Mouse (Mus musculus): ENCODE data around the gene Magohb. TPM values are rescaled to one million over a fixed set of nuclear protein-coding genes. Genes with fewer than 3 reads are reported as not detected.
"Not testable (repeated sequence)": the region's sequence is repeated elsewhere in the genome, so short reads cannot be mapped to it uniquely, and the experiment has no call there.

The Magohb gene
- polyA plus RNA-seq, 1 experiment from 2014 or later: 54.5 TPM

GRCm38 (mm10) chr6:131304776-131305175, 11.7 kb upstream of the Magohb start:
- no peak overlapping the region for H3K9ac ChIP-seq (ENCODE audit: low read length)
- H3K4me2 ChIP-seq: no peak overlapping the region
- DNase-seq (ENCODE audit: low spot score, missing footprints): no peak
- H3K36me3 ChIP-seq (ENCODE audit: control insufficient read depth, insufficient read depth, low read length): no peaks in the 10 kb centered on the region
- H3K9me3 ChIP-seq (ENCODE audit: control insufficient read depth, low read length): no peaks in the 10 kb centered on the region
- no peak for ATAC-seq (ENCODE audit: low FRiP score)
- H3K4me1 ChIP-seq (ENCODE audit: control insufficient read depth, insufficient read depth, low read length): no peaks in the 10 kb centered on the region
- no peak overlapping the region for H3K27ac ChIP-seq (ENCODE audit: low read depth, low read length)
- WGBS: 67% methylated on average over 3 of the region's 3 CpGs
- H3K4me3 ChIP-seq (ENCODE audit: low read depth, low read length): no peak overlapping the region
- no peaks in the 10 kb centered on the region for H3K27me3 ChIP-seq (ENCODE audit: control insufficient read depth, insufficient read depth, low read length)

- Histone ChIP-seq H3K36me3 (ENCODE audit: control insufficient read depth, insufficient read depth, low read length) (no peaks in the 10 kb centered on the region), H3K27ac (ENCODE audit: low read depth, low read length) (no peak overlapping the region), H3K4me3 (ENCODE audit: low read depth, low read length) (no peak overlapping the region), H3K4me2 (no peak overlapping the region), H3K9ac (ENCODE audit: low read length) (no peak overlapping the region), H3K27me3 (ENCODE audit: control insufficient read depth, insufficient read depth, low read length) (no peaks in the 10 kb centered on the region), H3K9me3 (ENCODE audit: control insufficient read depth, low read length) (no peaks in the 10 kb centered on the region), H3K4me1 (ENCODE audit: control insufficient read depth, insufficient read depth, low read length) (no peaks in the 10 kb centered on the region)
- DNase-seq (ENCODE audit: low spot score, missing footprints): no peak
- ATAC-seq (ENCODE audit: low FRiP score): no peak
Measured at GRCm38 (mm10) chr6:131298531-131298930, 5.5 kb upstream of the Magohb start.

DNA sequence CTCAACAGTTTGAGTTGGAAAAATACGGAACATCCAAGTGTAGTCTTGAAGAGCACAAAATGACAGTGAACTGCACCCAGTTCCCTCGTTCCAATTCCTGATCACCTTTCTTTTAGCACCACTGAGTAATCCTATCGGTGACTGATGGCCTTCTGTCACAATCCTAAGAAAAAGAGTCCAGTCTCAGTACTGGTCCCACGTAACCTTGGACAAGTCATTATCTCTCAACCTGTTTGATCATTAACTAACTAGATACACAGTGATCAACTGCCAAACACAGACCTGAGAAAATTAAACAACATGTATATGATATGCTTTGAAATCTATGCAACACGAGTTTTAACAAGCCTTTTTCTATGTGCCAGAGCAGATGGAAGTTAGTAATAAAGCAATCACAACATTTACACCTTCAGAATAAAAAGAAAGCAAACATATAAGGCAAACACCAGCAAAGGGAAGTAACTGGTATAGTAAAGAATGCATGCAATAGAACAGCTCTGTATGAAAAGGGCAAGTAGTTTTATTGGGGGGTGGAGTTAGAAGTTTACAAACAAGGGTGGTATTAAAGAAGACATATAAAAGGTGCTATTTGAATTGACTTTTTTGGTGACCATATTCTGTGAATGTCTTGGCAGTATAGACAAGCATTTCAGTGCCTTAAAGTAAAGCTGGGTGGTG, 1.5 kb upstream of the Magohb start:
- ATAC-seq (ENCODE audit: low FRiP score): no peak
- no peak overlapping the region for H3K4me2 ChIP-seq
- no peaks in the 10 kb centered on the region for H3K27me3 ChIP-seq (ENCODE audit: control insufficient read depth, insufficient read depth, low read length)
- H3K36me3 ChIP-seq (ENCODE audit: control insufficient read depth, insufficient read depth, low read length): no peaks in the 10 kb centered on the region
- H3K9ac ChIP-seq (ENCODE audit: low read length): no peak overlapping the region
- no peak overlapping the region for H3K27ac ChIP-seq (ENCODE audit: low read depth, low read length)
- DNase-seq (ENCODE audit: low spot score, missing footprints): no peak
- H3K4me1 ChIP-seq (ENCODE audit: control insufficient read depth, insufficient read depth, low read length): no peaks in the 10 kb centered on the region; the same call in 1 of the 2 replicates
- H3K9me3 ChIP-seq (ENCODE audit: control insufficient read depth, low read length): no peaks in the 10 kb centered on the region
- H3K4me3 ChIP-seq (ENCODE audit: low read depth, low read length): no peak overlapping the region
- 89% methylated on average over 5 of the region's 5 CpGs for WGBS

- H3K4me3 ChIP-seq (ENCODE audit: low read depth, low read length): no peak overlapping the region
- no peak for DNase-seq (ENCODE audit: low spot score, missing footprints)
- no peak for ATAC-seq (ENCODE audit: low FRiP score)
- H3K9ac ChIP-seq (ENCODE audit: low read length): no peak overlapping the region
- no peaks in the 10 kb centered on the region for H3K36me3 ChIP-seq (ENCODE audit: control insufficient read depth, insufficient read depth, low read length)
- H3K4me2 ChIP-seq: no peak overlapping the region
- H3K4me1 ChIP-seq (ENCODE audit: control insufficient read depth, insufficient read depth, low read length): no peaks in the 10 kb centered on the region; the same call in 1 of the 2 replicates
- no peaks in the 10 kb centered on the region for H3K27me3 ChIP-seq (ENCODE audit: control insufficient read depth, insufficient read depth, low read length)
- no peaks in the 10 kb centered on the region for H3K9me3 ChIP-seq (ENCODE audit: control insufficient read depth, low read length)
- no peak overlapping the region for H3K27ac ChIP-seq (ENCODE audit: low read depth, low read length)
- WGBS: 89% methylated on average over 5 of the region's 5 CpGs
Measured at GRCm38 (mm10) chr6:131293916-131294315, 872 bp upstream of the Magohb start.

DNA sequence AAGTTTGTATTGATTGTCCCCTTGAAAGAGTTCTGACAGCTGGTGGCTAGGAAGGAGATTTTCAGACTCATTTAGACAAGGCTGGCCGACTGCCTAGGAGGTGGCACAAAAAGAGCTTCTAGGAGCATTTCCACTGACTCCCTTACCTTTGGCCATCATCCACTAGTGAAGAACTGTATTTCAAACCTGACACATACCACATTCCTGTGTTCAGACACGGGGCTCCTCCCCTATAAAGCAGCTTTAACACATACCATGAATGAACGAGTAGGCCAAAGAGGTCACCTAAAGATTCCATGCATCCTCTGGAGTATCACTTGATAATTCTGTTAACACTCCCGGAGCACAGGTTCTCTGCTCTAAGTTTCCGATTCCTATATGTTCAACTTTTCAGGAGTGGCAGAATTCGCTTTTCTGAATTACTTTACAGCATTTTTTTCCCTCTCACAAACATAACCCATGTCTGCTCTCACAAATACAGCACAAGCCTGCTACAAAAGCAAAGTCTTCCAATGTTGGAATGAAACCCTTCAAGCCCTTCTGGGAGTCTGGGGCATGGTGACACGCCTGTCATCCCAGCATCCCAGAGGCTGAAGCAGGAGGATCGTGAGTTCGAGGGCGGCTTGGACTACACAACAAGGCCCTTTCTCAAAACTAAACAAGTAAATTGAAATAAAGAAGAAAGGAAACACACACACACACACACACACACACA, 611 bp downstream of the Magohb start:
- Histone ChIP-seq H3K4me2 (peak overlapping the region; percentile 60), H3K9me3 (ENCODE audit: control insufficient read depth, low read length) (no peaks in the 10 kb centered on the region), H3K4me1 (ENCODE audit: control insufficient read depth, insufficient read depth, low read length) (no peaks in the 10 kb centered on the region; the same call in 1 of the 2 replicates), H3K27ac (ENCODE audit: low read depth, low read length) (no peak overlapping the region), H3K27me3 (ENCODE audit: control insufficient read depth, insufficient read depth, low read length) (no peaks in the 10 kb centered on the region), H3K9ac (ENCODE audit: low read length) (peak overlapping the region; percentile 74), H3K36me3 (ENCODE audit: control insufficient read depth, insufficient read depth, low read length) (no peaks in the 10 kb centered on the region), H3K4me3 (ENCODE audit: low read depth, low read length) (peak overlapping the region; percentile 62)
- peak; percentile 90 for DNase-seq (ENCODE audit: low spot score, missing footprints)
- 0 out of 2 replicates have a peak, but pooled peaks have one; percentile 14 for ATAC-seq (ENCODE audit: low FRiP score)
- WGBS: 26% methylated on average over 10 of the region's 10 CpGs

- WGBS: 25% methylated on average over 2 of the region's 2 CpGs
- Histone ChIP-seq H3K9ac (ENCODE audit: low read length) (no peak overlapping the region), H3K4me3 (ENCODE audit: low read depth, low read length) (no peak overlapping the region), H3K36me3 (ENCODE audit: control insufficient read depth, insufficient read depth, low read length) (no peaks in the 10 kb centered on the region), H3K27me3 (ENCODE audit: control insufficient read depth, insufficient read depth, low read length) (no peaks in the 10 kb centered on the region), H3K4me2 (no peak overlapping the region), H3K4me1 (ENCODE audit: control insufficient read depth, insufficient read depth, low read length) (no peaks in the 10 kb centered on the region; the same call in 1 of the 2 replicates), H3K27ac (ENCODE audit: low read depth, low read length) (no peak overlapping the region), H3K9me3 (ENCODE audit: control insufficient read depth, low read length) (no peaks in the 10 kb centered on the region)
- DNase-seq (ENCODE audit: low spot score, missing footprints) (no peak), ATAC-seq (ENCODE audit: low FRiP score) (no peak)
Measured at GRCm38 (mm10) chr6:131290430-131290829, 2.6 kb downstream of the Magohb start.

DNA sequence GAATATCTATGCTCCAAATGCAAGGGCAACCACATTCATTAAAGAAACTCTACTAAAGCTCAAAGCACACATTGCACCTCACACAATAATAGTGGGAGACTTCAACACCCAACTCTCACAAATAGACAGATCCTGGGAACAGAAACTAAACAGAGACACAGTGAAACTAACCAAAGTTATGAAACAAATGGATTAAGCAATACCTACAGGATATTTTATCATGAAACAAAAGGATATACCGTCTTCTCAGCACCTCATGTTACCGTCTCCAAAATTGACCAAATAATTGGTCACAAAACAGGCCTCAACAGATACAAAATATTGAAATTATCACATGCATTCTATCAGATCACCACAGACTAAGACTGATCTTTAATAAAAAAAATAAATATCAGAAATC, 14.9 kb downstream of the Magohb start:
- H3K27me3 ChIP-seq (ENCODE audit: control insufficient read depth, insufficient read depth, low read length); H3K4me2 ChIP-seq; H3K4me1 ChIP-seq (ENCODE audit: control insufficient read depth, insufficient read depth, low read length); DNase-seq (ENCODE audit: low spot score, missing footprints); H3K27ac ChIP-seq (ENCODE audit: low read depth, low read length); H3K4me3 ChIP-seq (ENCODE audit: low read depth, low read length); H3K36me3 ChIP-seq (ENCODE audit: control insufficient read depth, insufficient read depth, low read length); H3K9ac ChIP-seq (ENCODE audit: low read length); H3K9me3 ChIP-seq (ENCODE audit: control insufficient read depth, low read length); ATAC-seq (ENCODE audit: low FRiP score): not testable (repeated sequence)
- WGBS: 96% methylated on average over 2 of the region's 2 CpGs

- no peak overlapping the region for H3K9ac ChIP-seq (ENCODE audit: low read length)
- no peaks in the 10 kb centered on the region for H3K27me3 ChIP-seq (ENCODE audit: control insufficient read depth, insufficient read depth, low read length)
- no peaks in the 10 kb centered on the region for H3K9me3 ChIP-seq (ENCODE audit: control insufficient read depth, low read length)
- H3K4me3 ChIP-seq (ENCODE audit: low read depth, low read length): no peak overlapping the region
- H3K4me1 ChIP-seq (ENCODE audit: control insufficient read depth, insufficient read depth, low read length): no peaks in the 10 kb centered on the region
- H3K4me2 ChIP-seq: no peak overlapping the region
- no peak overlapping the region for H3K27ac ChIP-seq (ENCODE audit: low read depth, low read length)
- DNase-seq (ENCODE audit: low spot score, missing footprints) (no peak), ATAC-seq (ENCODE audit: low FRiP score) (no peak)
- H3K36me3 ChIP-seq (ENCODE audit: control insufficient read depth, insufficient read depth, low read length): no peaks in the 10 kb centered on the region
- WGBS: 93% methylated on average over 4 of the region's 4 CpGs
Measured at GRCm38 (mm10) chr6:131276659-131277058, 16.4 kb downstream of the Magohb start.

DNA sequence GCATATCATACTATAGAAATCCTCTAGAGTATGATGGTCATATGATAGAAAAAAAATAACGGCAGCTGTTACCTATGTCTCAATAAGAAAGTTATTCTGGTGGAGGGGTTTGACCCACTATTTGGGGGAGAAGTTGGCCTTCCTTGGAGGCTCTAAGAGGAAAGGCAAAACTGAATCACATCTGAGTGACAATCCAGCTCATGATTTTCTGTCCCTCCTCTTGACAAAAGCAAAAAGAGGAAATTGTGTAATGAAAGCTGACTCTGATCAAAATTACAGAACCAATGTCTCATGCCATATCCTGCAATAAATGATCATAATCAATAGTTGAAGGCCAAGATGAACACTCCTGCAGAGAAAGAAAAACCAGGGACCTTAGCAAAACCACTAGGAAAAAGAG, 20.7 kb downstream of the Magohb start:
- Histone ChIP-seq H3K27me3 (ENCODE audit: control insufficient read depth, insufficient read depth, low read length) (no peaks in the 10 kb centered on the region), H3K9ac (ENCODE audit: low read length) (no peak overlapping the region), H3K36me3 (ENCODE audit: control insufficient read depth, insufficient read depth, low read length) (no peaks in the 10 kb centered on the region), H3K4me1 (ENCODE audit: control insufficient read depth, insufficient read depth, low read length) (no peaks in the 10 kb centered on the region), H3K9me3 (ENCODE audit: control insufficient read depth, low read length) (no peaks in the 10 kb centered on the region), H3K27ac (ENCODE audit: low read depth, low read length) (no peak overlapping the region), H3K4me2 (no peak overlapping the region), H3K4me3 (ENCODE audit: low read depth, low read length) (no peak overlapping the region)
- no peak for DNase-seq (ENCODE audit: low spot score, missing footprints)
- no peak for ATAC-seq (ENCODE audit: low FRiP score)
- WGBS: 88% methylated on average over 1 of the region's 1 CpGs

All from midbrain, embryonic 11.5 days (tissue).